Mouse (Mus musculus) common myeloid progenitor, adult 5-6 weeks (primary cell): ENCODE results near the gene Jsrp1. TPM values are rescaled to one million over a fixed set of nuclear protein-coding genes. Genes with fewer than 3 reads are reported as not detected.
A peak's percentile ranks its signal among the peaks of the same experiment; 100 is the strongest.

Source experiments
- ATAC-seq: replicated peaks from 2 replicates; pipeline ENCODE4 v1.8.0; 2016; ENCODE audit warnings: low read depth, mild to moderate bottlenecking, moderate TSS enrichment, inconsistent platforms; ENCODE audit not compliant: poor library complexity, severe bottlenecking
- total RNA-seq: library from RNA; stranded (forward); fragments of 200-1000, 187-1606 nt; gene quantifications from 2 replicates; pipeline ENCODE4 v1.2.3, GENCODE M21; 2017

Jsrp1 gene
- total RNA-seq, 1 experiment from 2014 or later, result not detected

GRCm38 (mm10) chr10:80794750-80795149 lies 18.5 kb downstream of the Jsrp1 start:
- no peak for ATAC-seq

- no peak for ATAC-seq
These were observed 19.5 kb downstream of the Jsrp1 start for GRCm38 (mm10) chr10:80793803-80794202.

GRCm38 (mm10) chr10:80793033-80793784 lies 20.1 kb downstream of the Jsrp1 start:
- ATAC-seq, result no peak

DNA sequence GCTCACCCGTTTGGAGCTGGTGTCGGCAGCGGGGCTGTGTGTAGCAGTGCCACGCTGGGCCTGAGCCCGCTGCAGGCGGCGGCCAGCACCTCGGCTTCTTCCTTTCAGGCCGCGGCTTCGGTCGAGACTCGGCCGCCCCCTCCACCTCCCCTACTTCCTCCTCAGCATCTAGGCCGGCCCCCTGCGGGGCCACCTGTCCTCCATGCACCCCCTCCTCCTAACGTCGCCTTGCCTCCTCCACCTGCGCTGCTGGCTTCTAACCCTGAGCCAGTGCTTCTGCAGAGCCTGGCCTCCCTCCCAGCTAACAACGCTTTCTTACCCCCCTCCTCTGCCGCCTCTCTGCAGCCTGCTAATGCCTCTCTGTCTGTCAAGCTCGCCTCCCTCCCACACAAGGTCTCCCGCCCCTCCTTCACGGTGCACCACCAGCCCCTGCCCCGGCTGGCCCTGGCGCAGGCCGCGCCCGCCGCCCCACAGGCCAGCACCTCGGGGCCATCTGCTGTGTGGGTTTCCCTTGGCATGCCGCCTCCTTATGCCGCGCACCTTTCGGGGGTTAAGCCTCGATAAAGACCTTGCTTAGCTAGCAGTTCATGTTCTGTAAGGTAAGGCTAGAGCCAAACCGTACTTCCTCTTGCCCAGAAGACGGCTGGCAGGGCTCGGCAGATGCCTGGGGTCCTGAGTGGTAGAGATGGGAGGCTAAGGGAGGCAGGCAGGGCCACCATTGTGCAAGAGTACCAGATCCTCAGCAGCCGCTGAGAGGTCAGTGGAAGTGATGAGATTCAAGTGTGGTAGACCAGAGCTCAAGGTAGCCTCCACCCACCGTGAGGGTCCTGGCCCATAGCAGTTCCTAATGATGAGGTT lies 20.9 kb downstream of the Jsrp1 start:
- peak; percentile 30 for ATAC-seq

- ATAC-seq, result no peak; the same call in 1 of the 2 replicates
These were observed 21.7 kb downstream of the Jsrp1 start for GRCm38 (mm10) chr10:80791476-80792174.

DNA sequence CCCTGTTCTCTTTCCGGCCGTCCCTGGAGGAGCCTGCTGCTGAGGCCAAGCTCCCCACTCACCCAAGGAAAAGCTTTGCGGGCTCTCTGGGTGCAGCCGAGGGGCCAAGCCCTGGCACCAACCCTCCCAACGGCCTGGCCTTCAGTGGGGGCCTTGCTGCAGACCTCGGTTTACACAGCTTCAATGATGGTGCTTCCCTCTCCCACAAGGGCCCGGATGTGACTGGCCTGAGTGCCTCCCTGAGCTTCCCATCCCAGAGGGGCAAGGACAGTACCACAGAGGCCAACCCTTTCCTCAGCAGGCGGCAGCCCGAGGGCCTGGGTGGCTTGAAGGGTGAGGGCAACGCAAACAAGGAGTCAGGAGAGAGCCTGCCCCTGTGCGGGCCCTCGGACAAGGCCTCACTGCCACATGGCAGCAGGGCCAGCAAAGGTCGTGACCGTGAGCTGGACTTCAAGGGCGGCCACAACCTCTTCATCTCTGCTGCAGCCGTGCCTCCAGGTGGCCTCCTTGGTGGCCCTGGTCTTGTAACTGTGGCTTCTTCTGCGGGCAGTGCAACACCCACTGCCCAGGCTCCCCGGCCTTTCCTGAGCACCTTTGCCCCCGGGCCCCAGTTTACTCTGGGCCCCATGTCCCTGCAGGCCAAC lies 22.4 kb downstream of the Jsrp1 start:
- no peak for ATAC-seq

DNA sequence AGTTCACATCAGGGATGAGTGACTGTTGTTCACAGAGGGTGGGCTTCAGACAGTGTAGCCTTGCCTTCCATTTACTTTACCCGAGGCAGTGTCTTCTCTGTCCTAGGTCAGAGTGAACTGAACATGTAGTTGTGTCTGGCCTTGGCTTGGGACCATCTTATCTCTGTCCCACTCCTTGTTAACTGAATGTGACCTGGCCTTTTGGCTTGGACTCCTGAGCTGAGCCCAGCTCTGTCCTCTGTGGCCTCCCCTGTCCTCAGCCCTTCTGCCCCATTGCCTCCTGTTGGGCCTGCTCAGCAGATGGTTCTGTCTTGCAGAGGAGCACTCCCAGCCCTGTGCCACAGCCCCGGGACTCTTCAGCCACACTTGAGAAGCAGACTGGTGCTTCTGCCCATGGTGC lies 25.8 kb downstream of the Jsrp1 start:
- no peak for ATAC-seq

DNA sequence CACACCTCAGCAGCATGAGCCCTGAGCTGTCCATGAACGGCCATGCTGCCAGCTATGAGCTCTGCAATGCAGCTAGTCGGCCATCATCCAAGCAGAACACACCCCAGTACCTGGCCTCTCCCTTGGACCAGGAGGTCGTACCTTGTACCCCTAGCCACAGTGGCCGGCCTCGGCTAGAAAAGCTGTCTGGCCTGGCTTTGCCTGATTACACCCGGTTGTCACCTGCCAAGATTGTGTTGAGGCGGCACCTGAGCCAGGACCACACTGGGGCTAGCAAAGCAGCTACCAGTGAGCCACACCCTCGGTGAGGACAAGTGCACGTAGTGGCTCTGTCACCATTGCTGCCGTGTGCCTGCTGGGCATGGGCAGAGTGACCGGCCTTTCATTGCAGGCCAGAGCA lies 27.3 kb downstream of the Jsrp1 start:
- ATAC-seq, result no peak

DNA sequence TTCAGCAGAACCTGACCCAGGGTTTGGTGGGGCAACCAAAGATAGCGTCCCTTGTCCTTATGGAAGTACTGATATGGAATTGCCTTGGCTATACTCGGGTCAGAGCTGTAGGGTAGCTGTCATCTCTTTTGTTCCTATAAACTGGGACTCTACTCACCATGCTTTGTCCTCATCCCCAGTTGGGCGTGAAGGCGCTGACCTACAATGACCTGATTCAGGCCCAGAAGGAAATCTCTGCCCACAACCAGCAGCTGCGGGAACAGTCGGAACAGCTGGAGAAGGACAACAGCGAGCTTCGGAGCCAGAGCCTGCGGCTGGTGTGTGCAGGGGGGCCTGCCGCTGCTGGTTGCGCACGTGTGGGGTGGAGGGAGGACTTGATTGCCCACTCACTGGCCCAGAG lies 28.4 kb downstream of the Jsrp1 start:
- ATAC-seq, result no peak

GRCm38 (mm10) chr10:80784302-80784701 lies 29.0 kb downstream of the Jsrp1 start:
- ATAC-seq, result no peak

DNA sequence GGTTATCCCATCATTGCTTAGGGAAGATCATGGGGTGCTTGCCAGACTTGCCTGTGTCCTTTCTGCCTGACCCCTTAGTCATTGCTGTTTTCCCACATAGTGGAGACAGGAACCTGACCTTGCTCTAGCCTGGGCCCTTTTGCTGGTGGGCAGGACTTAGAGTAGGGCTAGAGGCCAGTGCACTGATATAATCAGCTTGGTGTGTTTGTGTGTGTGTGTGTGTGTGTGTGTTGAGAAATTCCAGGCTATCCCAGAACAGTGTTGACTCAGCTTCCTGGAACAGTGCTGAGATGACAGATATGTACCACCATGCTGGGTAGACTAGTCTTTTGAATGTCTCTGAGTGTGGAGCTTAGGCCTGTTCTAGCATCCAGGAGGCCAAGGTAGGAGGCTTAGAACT lies 33.7 kb downstream of the Jsrp1 start:
- no peak for ATAC-seq

- ATAC-seq, result no peak
These were observed 36.2 kb downstream of the Jsrp1 start for GRCm38 (mm10) chr10:80777123-80777522.

DNA sequence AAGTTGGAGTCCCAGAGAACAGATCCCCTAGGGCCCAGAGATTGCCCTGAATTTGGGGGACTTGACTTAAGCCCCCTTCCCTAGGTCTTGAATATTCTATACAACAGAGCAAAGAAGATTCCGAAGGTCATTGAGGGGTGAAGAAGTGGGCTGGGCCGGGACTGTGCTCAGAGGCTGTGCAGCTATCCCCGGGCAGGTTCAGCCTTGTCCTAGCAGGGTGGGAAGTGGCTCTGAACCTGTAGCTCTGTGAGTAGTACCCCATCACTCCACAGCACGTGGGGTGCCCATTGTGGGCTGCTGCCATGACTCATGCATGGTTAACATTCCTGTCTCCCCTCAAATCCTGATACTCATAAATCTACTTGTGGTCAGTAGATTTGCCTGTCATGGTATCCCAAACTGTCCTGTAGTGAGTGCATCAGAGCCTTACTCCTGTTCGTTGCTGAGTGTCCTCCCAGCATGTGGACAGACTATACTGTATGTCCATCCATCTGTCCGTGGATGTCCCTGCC lies 36.9 kb downstream of the Jsrp1 start:
- ATAC-seq, result no peak

GRCm38 (mm10) chr10:80775731-80776130 lies 37.6 kb downstream of the Jsrp1 start:
- no peak for ATAC-seq

DNA sequence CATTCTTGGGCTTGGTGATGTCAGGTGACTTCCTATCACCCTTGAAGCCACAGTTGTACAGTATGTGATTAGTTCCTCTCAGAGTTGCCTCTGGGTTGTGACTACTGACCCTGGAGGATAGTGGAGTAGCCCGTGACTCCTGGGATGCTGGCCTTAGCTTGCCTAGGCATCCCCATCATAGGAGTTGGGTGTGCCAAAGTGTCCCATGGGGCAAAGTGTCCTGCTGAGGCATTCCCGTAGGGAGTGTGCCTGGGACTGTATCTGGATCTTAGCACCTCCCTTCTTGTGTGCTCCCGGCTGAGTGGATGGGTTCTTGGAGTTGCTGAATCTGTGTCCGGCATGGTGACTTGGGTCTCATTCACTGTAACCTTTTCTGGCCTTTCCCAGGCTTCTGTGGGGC lies 38.3 kb downstream of the Jsrp1 start:
- ATAC-seq, result no peak

DNA sequence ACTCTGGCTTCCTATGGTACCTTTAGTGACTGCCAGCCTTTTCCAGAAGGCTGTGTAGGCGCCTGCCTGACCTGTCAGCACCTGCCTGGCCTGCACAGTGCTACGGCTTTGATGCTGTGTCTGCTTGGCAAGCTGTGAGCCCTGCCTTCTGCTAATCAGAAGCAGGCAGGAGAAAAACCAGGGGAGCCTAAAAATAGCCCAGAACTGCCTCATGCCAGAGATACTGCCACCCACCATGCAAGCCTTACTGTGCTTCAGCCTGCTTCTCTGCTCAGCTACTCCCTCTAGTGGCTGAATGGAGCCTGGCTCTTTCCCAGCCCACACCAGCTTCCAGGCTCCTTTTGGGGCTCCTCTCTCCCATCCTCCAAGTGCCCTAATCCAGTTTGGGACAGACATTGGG lies 38.7 kb downstream of the Jsrp1 start:
- peak; percentile 94 for ATAC-seq

DNA sequence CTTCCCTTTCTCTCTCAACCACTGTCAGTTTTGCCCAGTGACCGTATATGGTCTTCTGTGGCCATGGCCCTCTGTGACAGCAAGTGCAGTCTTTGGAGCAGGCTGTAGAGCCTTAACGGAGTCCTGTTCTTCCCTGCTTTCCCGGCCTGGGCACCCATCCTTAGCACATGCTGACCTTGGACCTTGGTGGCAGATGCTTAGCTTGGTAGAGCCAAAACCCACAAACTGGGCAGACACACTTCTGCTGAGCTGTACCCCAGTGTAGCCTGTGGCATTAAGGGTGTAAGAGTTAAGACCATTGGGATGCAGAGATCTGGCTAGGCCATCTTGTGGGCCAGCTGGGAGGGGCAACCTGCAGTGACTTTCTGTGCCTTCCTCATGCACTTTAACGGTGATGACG lies 39.5 kb downstream of the Jsrp1 start:
- 0 out of 2 replicates have a peak, but pooled peaks have one; percentile 6 for ATAC-seq

DNA sequence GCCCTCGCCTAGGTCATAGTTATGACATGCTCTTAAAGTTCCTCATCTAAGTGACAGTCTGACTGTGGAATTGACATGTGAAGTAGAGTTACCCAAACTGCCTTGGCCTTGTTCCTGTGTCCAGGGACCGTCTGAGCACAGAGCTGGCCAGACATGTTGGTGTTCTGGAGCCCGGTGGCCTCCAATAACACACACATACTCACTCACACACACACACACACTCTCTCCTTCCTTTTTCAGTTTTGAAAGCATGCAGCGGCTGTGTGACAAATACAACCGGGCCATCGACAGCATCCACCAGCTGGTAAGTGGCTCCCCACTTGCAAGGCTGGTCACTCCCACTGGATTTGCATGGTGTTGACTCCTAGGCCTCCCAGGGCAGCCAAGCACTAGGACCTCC lies 44.9 kb downstream of the Jsrp1 start:
- no peak for ATAC-seq

DNA sequence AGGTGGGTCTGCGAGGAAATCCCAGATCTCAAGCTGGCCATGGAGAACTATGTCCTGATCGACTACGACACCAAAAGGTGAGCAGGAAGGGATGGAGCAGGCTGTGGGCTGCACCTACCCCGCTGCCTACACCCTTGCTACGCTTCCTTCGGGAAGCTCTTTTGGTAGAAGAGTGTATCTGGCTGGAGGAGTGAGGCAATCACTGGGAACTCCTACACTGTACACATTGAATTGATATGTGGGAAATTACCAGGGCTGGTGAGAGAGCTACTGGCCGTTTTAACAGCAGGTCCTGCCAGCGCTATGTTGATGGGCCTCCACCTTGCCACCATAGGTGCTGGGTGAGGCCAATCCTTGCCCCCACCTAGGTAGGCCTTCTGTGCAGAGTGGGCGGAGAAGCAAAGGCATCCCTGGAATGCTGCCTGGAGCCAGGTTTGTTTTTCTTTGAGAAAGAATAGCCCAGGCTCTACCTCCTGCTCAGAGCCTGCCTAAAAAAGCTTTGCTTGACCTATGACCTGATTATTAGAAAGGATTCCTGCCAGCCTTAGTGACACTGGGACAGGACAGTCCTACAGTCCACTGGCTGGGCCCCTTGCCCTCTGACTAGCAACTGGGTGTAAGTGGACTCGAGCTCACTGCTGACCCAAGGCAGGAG lies 47.0 kb downstream of the Jsrp1 start:
- ATAC-seq, result no peak

- ATAC-seq, result no peak
These were observed 47.6 kb downstream of the Jsrp1 start for GRCm38 (mm10) chr10:80765746-80766145.
